Mouse (Mus musculus) testis, postnatal 10 days (tissue): ENCODE results near the gene Ccser1.
"Not testable (repeated sequence)": the region's sequence is repeated elsewhere in the genome, so short reads cannot be mapped to it uniquely, and the experiment has no call there.

ENCODE experiments used
- DNase-seq: peaks from one replicate; pipeline ENCODE4 v3.0.0; 2021; ENCODE audit warnings: low spot score

The Ccser1 gene

GRCm38 (mm10) chr6:61223563-61223962 lies 43.4 kb downstream of the Ccser1 start:
- no peak for DNase-seq

- DNase-seq = no peak
Observed at GRCm38 (mm10) chr6:61225302-61225701, 45.2 kb downstream of the Ccser1 start.

- no peak for DNase-seq
Observed at GRCm38 (mm10) chr6:61230058-61230718, 50.1 kb downstream of the Ccser1 start.

GRCm38 (mm10) chr6:61233060-61233459 lies 52.9 kb downstream of the Ccser1 start:
- no peak for DNase-seq

GRCm38 (mm10) chr6:61233548-61234187 lies 53.5 kb downstream of the Ccser1 start:
- DNase-seq = no peak

- DNase-seq = no peak
Observed at GRCm38 (mm10) chr6:61240618-61241017, 60.5 kb downstream of the Ccser1 start.

GRCm38 (mm10) chr6:61242556-61242955 lies 62.4 kb downstream of the Ccser1 start:
- no peak for DNase-seq

GRCm38 (mm10) chr6:61246523-61246922 lies 66.4 kb downstream of the Ccser1 start:
- DNase-seq = no peak

GRCm38 (mm10) chr6:61247842-61248472 lies 67.8 kb downstream of the Ccser1 start:
- DNase-seq = no peak

GRCm38 (mm10) chr6:61248700-61249099 lies 68.6 kb downstream of the Ccser1 start:
- no peak for DNase-seq

GRCm38 (mm10) chr6:61251232-61251631 lies 71.1 kb downstream of the Ccser1 start:
- DNase-seq = no peak

- no peak for DNase-seq
Observed at GRCm38 (mm10) chr6:61252912-61253311, 72.8 kb downstream of the Ccser1 start.

GRCm38 (mm10) chr6:61255874-61256273 lies 75.8 kb downstream of the Ccser1 start:
- not testable (repeated sequence) for DNase-seq

- DNase-seq = no peak
Observed at GRCm38 (mm10) chr6:61258847-61259634, 78.9 kb downstream of the Ccser1 start.

GRCm38 (mm10) chr6:61261381-61261780 lies 81.3 kb downstream of the Ccser1 start:
- DNase-seq = no peak

- DNase-seq = no peak
Observed at GRCm38 (mm10) chr6:61262448-61262847, 82.3 kb downstream of the Ccser1 start.

- DNase-seq = no peak
Observed at GRCm38 (mm10) chr6:61263291-61263690, 83.2 kb downstream of the Ccser1 start.

GRCm38 (mm10) chr6:61271033-61271432 lies 90.9 kb downstream of the Ccser1 start:
- DNase-seq = no peak

GRCm38 (mm10) chr6:61273430-61273829 lies 93.3 kb downstream of the Ccser1 start:
- DNase-seq = no peak

- DNase-seq = no peak
Observed at GRCm38 (mm10) chr6:61279506-61279905, 99.4 kb downstream of the Ccser1 start.

- no peak for DNase-seq
Observed at GRCm38 (mm10) chr6:61292927-61293326, 112.8 kb downstream of the Ccser1 start.

GRCm38 (mm10) chr6:61295535-61295934 lies 115.4 kb downstream of the Ccser1 start:
- no peak for DNase-seq
